Mouse (Mus musculus) left cerebral cortex, adult 8-10 months (tissue): ENCODE data around the gene Tcte1. TPM values are rescaled to one million over a fixed set of nuclear protein-coding genes. Genes with fewer than 3 reads are reported as not detected.

Experiments
- DNase-seq, 2 experiments: peaks; one replicate each; pipeline ENCODE4 v3.0.0; 2022; ENCODE audit warnings: low spot score in 2 of 2
- total RNA-seq, 4 experiments: library from RNA; stranded (reverse); gene quantifications; 2 replicates each; pipeline ENCODE4 v1.2.4; 2022

Tcte1 gene
- 1 to 10 TPM; 1.3 to 1.7 (median 1.4) TPM for total RNA-seq

- DNase-seq = no peak
These were observed at the start of gene Tcte1 for GRCm38 (mm10) chr17:45523263-45523662. TSS of gene Tcte1 (plus strand) at chr17:45523434.

- no peak for DNase-seq
These were observed 49.6 kb upstream of the Tcte1 start for GRCm38 (mm10) chr17:45473667-45474066.

GRCm38 (mm10) chr17:45474146-45474545 is 49.1 kb upstream of the Tcte1 start:
- DNase-seq = no peak

- peak; percentile 75 to 91 for DNase-seq
These were observed 48.4 kb upstream of the Tcte1 start, which contains the start of gene Spats1 for GRCm38 (mm10) chr17:45474669-45475465. TSS of gene Spats1 (minus strand) at chr17:45475415.

- DNase-seq = peak; percentile 43 to 88
These were observed 44.9 kb upstream of the Tcte1 start for GRCm38 (mm10) chr17:45478234-45478825.

GRCm38 (mm10) chr17:45480429-45480828 is 42.8 kb upstream of the Tcte1 start:
- DNase-seq = no peak

GRCm38 (mm10) chr17:45485581-45485980 is 37.7 kb upstream of the Tcte1 start:
- no peak for DNase-seq

GRCm38 (mm10) chr17:45487216-45487615 is 36.0 kb upstream of the Tcte1 start:
- no peak for DNase-seq

GRCm38 (mm10) chr17:45488321-45489254 is 34.6 kb upstream of the Tcte1 start:
- DNase-seq = no peak

- DNase-seq = no peak
These were observed 33.5 kb upstream of the Tcte1 start for GRCm38 (mm10) chr17:45489736-45490135.

- DNase-seq = no peak
These were observed 32.6 kb upstream of the Tcte1 start for GRCm38 (mm10) chr17:45490532-45491154.

GRCm38 (mm10) chr17:45495398-45495797 is 27.8 kb upstream of the Tcte1 start:
- no peak for DNase-seq

- DNase-seq = no peak
These were observed 24.8 kb upstream of the Tcte1 start for GRCm38 (mm10) chr17:45498397-45498796.

GRCm38 (mm10) chr17:45499516-45499915 is 23.7 kb upstream of the Tcte1 start:
- DNase-seq = no peak

GRCm38 (mm10) chr17:45500981-45501380 is 22.3 kb upstream of the Tcte1 start:
- no peak for DNase-seq

GRCm38 (mm10) chr17:45502324-45502723 is 20.9 kb upstream of the Tcte1 start:
- DNase-seq = no peak

GRCm38 (mm10) chr17:45503301-45503973 is 19.8 kb upstream of the Tcte1 start:
- DNase-seq = no peak

GRCm38 (mm10) chr17:45505941-45506465 is 17.2 kb upstream of the Tcte1 start:
- DNase-seq = no peak

GRCm38 (mm10) chr17:45506700-45507189 is 16.5 kb upstream of the Tcte1 start, which contains the start of gene Aars2:
TSS of gene Aars2 (plus strand) at chr17:45506841.
- peak; percentile 88 to 92 for DNase-seq

GRCm38 (mm10) chr17:45510871-45511270 is 12.4 kb upstream of the Tcte1 start:
- DNase-seq = no peak
